1 mouse cellular context compared by ENCODE assay signal in genomic region chr11:119392001-119392614, GRCm38 (mm10).
TF ChIP-seq lines count a peak whose summit lies in the region.

No protein-coding gene starts in this region.

TF ChIP-seq in CH12.LX, 34 proteins besides CTCF, POLR2A, EP300 and RAD21 (continued from another document):
- no peak for TF ChIP-seq NRF1 (IDR thresholded peaks at IDR 0.05; ENCODE audit: low read depth, low read length)
- peak; percentile 80 for TF ChIP-seq MAX (IDR thresholded peaks at IDR 0.05; ENCODE audit: low read length)
- TF ChIP-seq ZMIZ1 (IDR thresholded peaks at IDR 0.05; ENCODE audit: low read depth, low read length), result peak; percentile 73
- TF ChIP-seq USF2 (conservative IDR thresholded peaks at IDR 0.05; ENCODE audit: low read depth, low read length), result no peak
- TF ChIP-seq RCOR1 (conservative IDR thresholded peaks at IDR 0.05; ENCODE audit: low read depth, low read length), result 0 out of 2 replicates have a peak, but pooled peaks have one; percentile 40
- peak; percentile 78 for TF ChIP-seq SIN3A (IDR thresholded peaks at IDR 0.05; ENCODE audit: low read length)
- peak; percentile 65; the same call in 1 of the 2 replicates for TF ChIP-seq MXI1 (IDR thresholded peaks at IDR 0.05; ENCODE audit: low read depth, low read length)
- peak; percentile 47; the same call in 1 of the 2 replicates for TF ChIP-seq MEF2A (IDR thresholded peaks at IDR 0.05; ENCODE audit: borderline replicate concordance, low read depth, low read length)
- TF ChIP-seq HCFC1 (IDR thresholded peaks at IDR 0.05; ENCODE audit: low read depth, low read length), result peak; percentile 35; the same call in 1 of the 2 replicates
- no peak for TF ChIP-seq KAT2A (IDR thresholded peaks at IDR 0.05; ENCODE audit: insufficient replicate concordance, low read length)
- no peak for TF ChIP-seq POLR2AphosphoS2 (IDR thresholded peaks at IDR 0.05; ENCODE audit: low read depth, low read length)
- TF ChIP-seq ZKSCAN1 (IDR thresholded peaks at IDR 0.05; ENCODE audit: borderline replicate concordance, low read depth, low read length), result no peak
- TF ChIP-seq ZNF384 (IDR thresholded peaks at IDR 0.05; ENCODE audit: low read depth, low read length), result no peak
- TF ChIP-seq ETS1 (conservative IDR thresholded peaks at IDR 0.05; ENCODE audit: low read depth, low read length), result no peak
- peak; percentile 71; the same call in 1 of the 2 replicates for TF ChIP-seq TBP (conservative IDR thresholded peaks at IDR 0.05; ENCODE audit: low read depth, low read length)
